Comparison of ENCODE assay signal across 24 mouse cellular contexts in the genomic region with DNA sequence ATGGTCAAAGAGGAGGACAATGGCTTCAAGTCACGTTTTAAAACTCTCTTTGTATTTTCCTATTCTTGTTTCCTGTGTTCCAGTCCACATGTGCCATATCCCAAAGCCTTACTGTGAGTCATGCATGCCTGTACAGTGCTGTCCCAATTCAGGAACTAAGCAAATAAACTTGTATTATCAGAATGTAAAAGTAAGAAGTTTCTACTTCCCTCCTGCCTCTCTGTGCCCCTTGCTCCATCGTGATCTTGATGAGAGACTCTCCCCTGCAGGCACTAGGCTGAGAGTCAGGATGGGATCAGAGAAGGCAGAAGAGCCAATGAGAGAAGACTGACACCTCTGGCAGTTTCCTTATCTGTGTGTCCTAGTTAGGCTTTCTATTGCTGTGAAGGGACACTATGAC. TPM values are rescaled to one million over a fixed set of nuclear protein-coding genes. Genes with fewer than 3 reads are reported as not detected.
"Had no signal": no experiment of that assay in that cellular context is flagged by ENCODE, and none has a peak within 500 bp of the region (broad histone marks: within the 10 kb centered on the region; RNA-seq: fewer than 3 reads in every experiment).

No protein-coding gene starts in this region.

- H3K9ac ChIP-seq: liver, embryonic 15.5 days; liver, postnatal 0 days; lung, embryonic 15.5 days; midbrain, embryonic 12.5 days; neural tube, embryonic 13.5 days; neural tube, embryonic 15.5 days had no signal

- H3K27ac ChIP-seq: liver, embryonic 15.5 days; lung, embryonic 15.5 days; macrophage; midbrain, embryonic 10.5 days; midbrain, embryonic 12.5 days; neural tube, embryonic 13.5 days; neural tube, embryonic 15.5 days had no signal

- H3K9me3 ChIP-seq: liver, embryonic 15.5 days; lung, embryonic 15.5 days; megakaryocyte, embryonic 14.5 days; midbrain, embryonic 10.5 days; midbrain, embryonic 12.5 days; neural tube, embryonic 13.5 days; neural tube, embryonic 15.5 days had no signal

- DNase-seq: liver, postnatal 0 days; lung, adult 2 months; lung, postnatal 14 days; lung, postnatal 36 days; midbrain, embryonic 14.5 days; right cerebral cortex, adult 18-20 months; right cerebral cortex, postnatal 25 days; right cerebral cortex, postnatal 4 days; spleen, adult 18-20 months; thymus, adult 2 months; thymus, postnatal 14 days; thymus, postnatal 36 days had no signal

- ATAC-seq: liver, postnatal 0 days; lung, postnatal 0 days; midbrain, embryonic 16.5 days had no signal

- H3K4me3 ChIP-seq: liver, embryonic 15.5 days; lung, embryonic 15.5 days; megakaryocyte, embryonic 14.5 days; midbrain, embryonic 10.5 days; midbrain, embryonic 12.5 days; myocyte; neural tube, embryonic 13.5 days; neural tube, embryonic 15.5 days had no signal

- H3K36me3 ChIP-seq: liver, embryonic 15.5 days; lung, embryonic 15.5 days; midbrain, embryonic 10.5 days; midbrain, embryonic 12.5 days; neural tube, embryonic 13.5 days; neural tube, embryonic 15.5 days had no signal

- H3K4me1 ChIP-seq: liver, embryonic 15.5 days; lung, embryonic 15.5 days; midbrain, embryonic 10.5 days; midbrain, embryonic 12.5 days; neural tube, embryonic 13.5 days; neural tube, embryonic 15.5 days had no signal

- H3K27me3 ChIP-seq: liver, embryonic 15.5 days; lung, embryonic 15.5 days; midbrain, embryonic 12.5 days; neural tube, embryonic 13.5 days; neural tube, embryonic 15.5 days had no signal

- H3K4me2 ChIP-seq: liver, embryonic 15.5 days; lung, embryonic 15.5 days; midbrain, embryonic 12.5 days; neural tube, embryonic 13.5 days; neural tube, embryonic 15.5 days had no signal

RNA-seq across cellular contexts. Expression of gene Corin, which starts 13.0 kb away (rescaled TPM):
- polyA plus RNA-seq: macrophage; myocyte; small intestine, adult 2 months had no signal
